Mouse (Mus musculus) spleen, postnatal 14 days (tissue): ENCODE measurements around the gene Acer2.

Source experiments
- DNase-seq, 2 experiments: peaks; one replicate each; pipeline ENCODE4 v3.0.0; 2021 to 2022; ENCODE audit warnings: low spot score in 2 of 2

Gene Acer2

GRCm38 (mm10) chr4:86887879-86888278 is 13.7 kb downstream of the Acer2 start:
- no peak for DNase-seq

DNA sequence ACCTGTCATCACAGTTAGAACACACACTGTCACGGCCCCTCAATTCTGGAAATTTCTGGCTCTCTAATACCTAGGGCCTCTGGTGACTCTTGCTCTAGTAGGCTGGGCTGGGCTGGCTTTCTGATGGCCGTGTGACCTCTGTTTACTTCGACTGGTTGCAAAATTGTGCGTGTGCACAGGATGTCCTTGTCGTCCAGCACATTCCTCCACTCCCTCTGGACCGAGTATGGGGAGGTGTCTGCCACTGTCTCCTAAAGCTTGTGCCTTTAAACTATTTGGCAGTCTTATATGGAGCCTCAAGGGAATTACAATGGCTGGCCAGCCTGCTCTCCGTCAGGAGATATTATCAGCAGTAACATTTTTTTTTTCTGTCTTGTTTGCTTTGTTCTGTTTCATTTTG is 23.2 kb downstream of the Acer2 start:
- no peak for DNase-seq

DNA sequence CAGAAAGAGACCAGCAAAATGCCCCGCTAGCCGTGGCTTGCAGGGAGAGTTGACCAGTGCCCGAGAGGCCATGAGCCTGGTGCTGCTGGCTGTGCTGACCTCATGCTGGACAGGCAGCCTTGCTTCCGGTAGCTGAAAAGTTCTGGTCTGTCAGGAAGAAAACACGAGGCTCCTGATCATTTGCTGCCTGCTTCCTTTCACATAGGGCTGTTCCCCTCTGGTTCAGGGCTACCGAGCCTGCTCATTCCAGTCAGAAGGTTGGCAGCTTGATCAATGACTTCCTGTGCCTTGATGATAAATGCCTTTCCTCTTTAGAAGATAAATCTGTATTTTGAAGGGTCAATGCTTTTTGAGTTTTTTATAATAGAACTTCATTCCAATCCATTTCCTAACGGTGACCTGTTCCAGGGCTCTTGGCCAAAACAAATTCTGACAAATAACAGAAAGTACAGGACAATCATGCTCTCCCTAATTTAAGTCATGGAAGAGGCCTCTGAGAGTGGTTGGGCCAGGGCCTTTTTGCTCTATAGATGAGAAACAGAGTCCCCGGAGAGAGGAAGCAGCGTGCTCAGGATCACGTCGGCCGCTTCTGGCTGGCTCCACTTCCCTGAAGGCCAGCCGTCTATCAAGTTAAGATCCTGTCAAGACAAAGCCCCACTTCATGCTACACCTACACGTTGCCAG is 24.7 kb downstream of the Acer2 start:
- no peak for DNase-seq

- no peak for DNase-seq
Observed at GRCm38 (mm10) chr4:86902351-86902750, 28.2 kb downstream of the Acer2 start.

DNA sequence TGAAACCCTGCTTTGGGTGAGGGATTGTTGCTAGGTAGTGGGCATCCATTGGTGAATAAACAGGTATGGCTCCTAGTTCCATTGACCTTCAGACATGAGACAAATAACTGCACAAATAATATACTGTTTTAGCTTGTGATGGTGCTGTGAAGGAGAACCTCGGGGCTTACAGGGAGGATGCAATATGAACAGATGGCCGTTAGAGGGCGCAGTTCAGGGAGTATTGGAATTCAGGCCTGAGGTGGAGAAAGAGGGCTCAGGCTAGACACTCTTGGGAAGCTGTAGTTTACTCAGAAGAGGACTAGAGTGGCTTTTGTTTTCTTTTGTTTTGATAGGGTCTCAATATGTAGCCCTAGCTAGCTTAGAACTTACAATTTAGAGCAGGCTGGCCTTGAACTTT is 30.8 kb downstream of the Acer2 start:
- DNase-seq, result no peak

- no peak for DNase-seq
Observed at GRCm38 (mm10) chr4:86905869-86906268, 31.7 kb downstream of the Acer2 start.

DNA sequence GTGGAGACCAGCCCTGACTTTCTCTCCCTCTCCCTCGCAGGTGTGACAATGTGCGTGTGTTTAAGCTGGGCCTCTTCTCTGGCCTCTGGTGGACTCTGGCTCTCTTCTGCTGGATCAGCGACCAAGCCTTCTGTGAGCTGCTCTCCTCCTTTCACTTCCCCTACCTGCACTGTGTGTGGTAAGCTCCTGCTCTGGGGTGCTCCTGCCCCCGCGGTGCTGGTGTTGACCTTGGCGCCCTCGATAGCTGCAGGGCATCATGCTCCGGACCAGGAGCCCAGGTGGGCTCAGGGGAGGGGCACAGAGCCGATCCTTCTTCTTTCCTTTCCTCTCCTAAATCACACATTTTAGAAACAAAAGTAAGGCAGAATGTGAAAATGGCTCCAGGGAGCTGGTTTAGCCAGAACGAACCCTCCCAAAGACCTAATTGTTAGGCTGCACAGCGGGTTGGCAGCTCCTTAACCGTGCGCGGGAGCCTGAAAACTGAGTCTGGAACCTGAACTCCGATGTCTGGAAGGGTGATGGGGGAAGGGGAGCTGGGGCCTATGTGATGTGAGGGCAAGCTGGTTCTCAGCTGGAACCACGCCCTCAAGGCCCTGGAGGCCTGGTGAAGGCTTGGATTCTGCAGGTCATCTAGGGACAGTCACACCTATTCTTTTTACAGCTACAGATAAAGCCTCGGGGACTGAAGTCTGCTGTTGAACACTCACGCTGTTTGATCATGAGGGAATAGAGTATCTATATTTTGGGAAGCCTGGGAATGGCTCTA is 37.6 kb downstream of the Acer2 start:
- no peak for DNase-seq

- no peak for DNase-seq
Observed at GRCm38 (mm10) chr4:86912757-86913156, 38.6 kb downstream of the Acer2 start.

- DNase-seq, result no peak
Observed at GRCm38 (mm10) chr4:86916062-86916461, 41.9 kb downstream of the Acer2 start.

DNA sequence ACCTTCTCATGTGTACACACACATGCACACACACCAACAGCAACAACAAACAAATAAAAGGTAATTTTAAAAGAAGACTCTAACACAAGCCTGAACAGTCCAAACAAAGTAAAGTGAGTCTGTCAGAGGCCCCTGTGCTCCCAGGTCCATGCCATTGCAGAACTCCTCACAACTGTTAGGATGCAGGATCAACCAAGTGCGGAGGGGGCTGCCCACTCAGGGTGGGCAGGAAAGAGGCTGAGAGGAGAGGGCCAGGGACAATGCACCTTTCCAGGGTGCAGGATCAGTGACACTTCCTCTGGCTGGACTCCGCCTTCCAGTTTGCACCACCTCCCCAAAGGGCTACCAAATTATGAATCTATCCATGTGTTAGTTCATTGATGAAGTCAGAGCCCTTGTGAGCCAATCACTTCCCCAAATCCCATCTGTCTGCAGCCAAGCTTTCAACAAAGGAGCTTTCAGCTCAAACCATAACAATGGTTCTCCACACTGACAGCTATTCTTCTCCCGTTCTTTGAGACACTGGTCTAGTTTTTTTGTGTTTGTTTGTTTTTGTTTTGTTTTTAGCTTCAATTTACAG is 49.4 kb downstream of the Acer2 start:
- DNase-seq, result no peak

DNA sequence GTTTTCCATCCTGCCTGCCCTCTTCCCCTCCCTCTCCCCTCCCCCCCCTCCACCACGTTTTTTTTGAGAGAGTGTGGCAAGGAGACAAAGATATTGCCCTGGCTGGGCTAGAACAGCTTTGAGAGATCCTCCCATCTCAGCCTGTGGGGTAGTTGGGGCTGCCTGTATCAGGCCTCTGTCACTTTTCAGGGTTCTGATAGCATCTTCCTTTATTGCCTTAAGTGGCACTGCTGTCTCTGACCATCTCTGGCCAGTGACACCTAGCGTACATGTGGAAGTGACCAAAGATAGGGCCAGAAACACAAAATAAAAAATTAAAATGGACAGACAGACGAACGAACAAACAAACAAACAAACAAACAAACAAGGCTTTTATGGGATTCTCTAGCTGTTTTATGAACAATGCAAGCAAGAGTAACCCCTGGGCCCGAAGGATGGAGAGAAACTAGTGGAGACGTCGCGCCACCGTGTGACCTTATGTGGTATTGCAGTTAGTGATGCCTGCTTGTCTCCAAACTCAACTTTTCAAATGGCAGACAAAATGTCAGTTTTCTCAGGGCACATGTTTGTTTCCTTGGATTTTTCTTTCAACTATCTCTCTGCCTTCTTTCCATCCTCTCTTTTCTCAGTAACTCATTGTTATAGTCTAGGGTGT is 50.7 kb downstream of the Acer2 start:
- DNase-seq, result peak; percentile 29 to 61

- no peak for DNase-seq
Observed at GRCm38 (mm10) chr4:86926997-86927396, 52.8 kb downstream of the Acer2 start.

GRCm38 (mm10) chr4:86930101-86930635 is 56.0 kb downstream of the Acer2 start:
- no peak for DNase-seq

GRCm38 (mm10) chr4:86930636-86931456 is 56.6 kb downstream of the Acer2 start:
- DNase-seq, result no peak

- no peak for DNase-seq
Observed at GRCm38 (mm10) chr4:86933026-86933425, 58.8 kb downstream of the Acer2 start.

DNA sequence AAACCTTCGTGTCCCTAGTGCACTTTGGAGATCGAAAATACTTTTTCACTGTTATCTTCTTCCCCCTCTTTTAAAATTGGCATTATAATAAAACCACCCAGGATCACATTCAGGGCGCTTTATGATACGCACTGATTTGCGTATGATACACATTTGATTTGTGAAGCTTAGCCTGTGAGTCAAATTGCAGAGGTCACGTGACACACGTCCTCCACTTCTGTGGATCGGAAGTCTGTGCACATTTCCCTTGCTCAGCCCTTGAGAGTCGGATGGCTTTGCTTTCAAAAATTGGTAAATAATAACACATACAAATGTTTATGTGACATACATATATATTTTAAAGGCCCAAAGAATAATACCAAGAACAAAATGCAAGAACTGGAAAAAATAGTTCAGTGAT is 62.0 kb downstream of the Acer2 start:
- DNase-seq, result no peak

- no peak for DNase-seq
Observed at GRCm38 (mm10) chr4:86936706-86937105, 62.5 kb downstream of the Acer2 start.

DNA sequence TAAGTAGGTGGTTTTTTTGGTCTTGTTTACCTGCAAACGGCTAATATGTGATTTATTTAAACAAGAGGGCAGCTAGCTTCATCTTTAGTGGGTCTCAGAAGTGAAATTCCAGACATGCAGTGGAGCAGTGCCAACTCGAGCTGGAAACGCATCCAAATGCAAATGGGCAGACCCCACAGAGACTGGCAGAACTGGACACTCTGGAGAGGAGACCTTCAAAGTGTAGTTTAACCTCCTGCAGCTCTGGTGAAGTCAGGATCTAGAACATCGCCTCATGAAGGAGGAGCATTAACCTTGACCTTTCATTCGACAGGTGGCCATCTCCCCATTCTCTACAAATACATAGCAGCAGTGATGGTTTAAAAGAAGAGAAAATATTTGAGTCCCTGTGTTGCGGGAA is 68.5 kb downstream of the Acer2 start:
- no peak for DNase-seq

DNA sequence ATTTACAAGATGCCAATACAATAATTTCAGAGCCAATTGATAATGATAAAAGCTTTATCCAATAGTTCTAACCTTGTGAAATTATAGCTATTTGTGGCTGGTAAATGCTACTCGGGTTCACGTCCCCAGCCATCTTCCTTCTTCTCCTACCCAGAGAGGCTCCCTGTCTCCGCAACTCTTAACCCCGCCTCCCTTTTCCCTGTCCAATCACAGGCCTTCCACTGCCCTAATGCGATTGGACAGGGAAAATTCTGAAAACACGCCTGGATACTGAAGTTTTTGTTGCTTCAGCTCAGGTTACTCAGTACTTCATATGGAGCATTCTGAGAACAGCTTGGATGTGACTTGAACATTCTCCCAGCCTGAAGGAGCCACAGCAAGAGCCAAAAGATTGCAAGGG is 69.1 kb downstream of the Acer2 start:
- no peak for DNase-seq

DNA sequence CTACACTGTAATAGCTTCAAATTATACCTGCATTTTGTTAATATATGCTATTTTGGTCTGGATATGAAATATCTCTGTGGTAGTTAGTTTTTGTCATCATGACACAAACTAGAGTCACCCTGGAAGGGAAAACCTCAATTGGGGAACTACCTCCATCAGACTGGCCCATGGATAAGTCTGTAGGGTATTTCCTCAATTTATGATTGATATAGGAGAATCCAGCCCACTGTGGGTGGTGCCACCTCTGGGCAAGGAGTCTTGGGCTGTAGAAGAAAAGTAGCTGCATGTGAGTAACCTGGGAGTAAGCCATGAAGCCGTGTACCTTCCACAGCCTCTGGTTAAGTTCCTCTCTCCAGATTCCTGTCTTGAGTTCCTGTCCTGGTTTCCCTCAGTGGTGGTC is 74.6 kb downstream of the Acer2 start:
- no peak for DNase-seq

- DNase-seq, result no peak
Observed at GRCm38 (mm10) chr4:86953519-86953918, 79.3 kb downstream of the Acer2 start.
